Mouse (Mus musculus): ENCODE measurements around the gene Clec12a. TPM values are rescaled to one million over a fixed set of nuclear protein-coding genes. Genes with fewer than 3 reads are reported as not detected.

The Clec12a gene
- polyA plus RNA-seq (2014; fragmentation: Illumina TruSeq; extraction: RNeasy Lipid Tissue Mini Kit (QIAGEN cat#74804)) = 24.3 TPM

GRCm38 (mm10) chr6:129342391-129342790, at the start of gene Clec12a:
Gene Clec12a, plus strand, starts transcription at chr6:129342691.

GRCm38 (mm10) chr6:129331610-129332009, 10.9 kb upstream of the Clec12a start, which contains the start of gene 4922502D21Rik:
Gene 4922502D21Rik, minus strand, starts transcription at chr6:129331796.

GRCm38 (mm10) chr6:129385774-129386173, 43.3 kb downstream of the Clec12a start, which contains the start of gene Clec12b:
Gene Clec12b, minus strand, starts transcription at chr6:129385874.

GRCm38 (mm10) chr6:129396997-129397396, 54.5 kb downstream of the Clec12a start, which contains the start of gene Clec1b:
Gene Clec1b, plus strand, starts transcription at chr6:129397297.

GRCm38 (mm10) chr6:129408562-129408961, 66.1 kb downstream of the Clec12a start, which contains the start of gene Clec9a:
Gene Clec9a, plus strand, starts transcription at chr6:129408862.

Other genes with a start within 250 kb of the Clec12a start
- 0.86 TPM for gene Clec2e, start 241.8 kb upstream of the Clec12a start, polyA plus RNA-seq (2014; fragmentation: Illumina TruSeq; extraction: RNeasy Lipid Tissue Mini Kit (QIAGEN cat#74804))
- 56.6 TPM for gene Clec2d, start 162.1 kb upstream of the Clec12a start, polyA plus RNA-seq (2014; fragmentation: Illumina TruSeq; extraction: RNeasy Lipid Tissue Mini Kit (QIAGEN cat#74804))
- gene Cd69, start 67.3 kb upstream of the Clec12a start, polyA plus RNA-seq (2014; fragmentation: Illumina TruSeq; extraction: RNeasy Lipid Tissue Mini Kit (QIAGEN cat#74804)) = 1.3 TPM
- gene 4922502D21Rik, start 10.9 kb upstream of the Clec12a start, polyA plus RNA-seq (2014; fragmentation: Illumina TruSeq; extraction: RNeasy Lipid Tissue Mini Kit (QIAGEN cat#74804)) = not detected
- not detected for gene Clec12b, start 43.2 kb downstream of the Clec12a start, polyA plus RNA-seq (2014; fragmentation: Illumina TruSeq; extraction: RNeasy Lipid Tissue Mini Kit (QIAGEN cat#74804))
- gene Clec1b, start 54.6 kb downstream of the Clec12a start, polyA plus RNA-seq (2014; fragmentation: Illumina TruSeq; extraction: RNeasy Lipid Tissue Mini Kit (QIAGEN cat#74804)) = 4.0 TPM
- gene Clec9a, start 66.2 kb downstream of the Clec12a start, polyA plus RNA-seq (2014; fragmentation: Illumina TruSeq; extraction: RNeasy Lipid Tissue Mini Kit (QIAGEN cat#74804)) = 2.3 TPM
- 52.7 TPM for gene Clec1a, start 109.3 kb downstream of the Clec12a start, polyA plus RNA-seq (2014; fragmentation: Illumina TruSeq; extraction: RNeasy Lipid Tissue Mini Kit (QIAGEN cat#74804))
- 0.48 TPM for gene Olr1, start 164.5 kb downstream of the Clec12a start, polyA plus RNA-seq (2014; fragmentation: Illumina TruSeq; extraction: RNeasy Lipid Tissue Mini Kit (QIAGEN cat#74804))
- not detected for gene Tmem52b, start 169.9 kb downstream of the Clec12a start, polyA plus RNA-seq (2014; fragmentation: Illumina TruSeq; extraction: RNeasy Lipid Tissue Mini Kit (QIAGEN cat#74804))
- gene Gabarapl1, start 190.5 kb downstream of the Clec12a start, polyA plus RNA-seq (2014; fragmentation: Illumina TruSeq; extraction: RNeasy Lipid Tissue Mini Kit (QIAGEN cat#74804)) = 40.3 TPM
- 1.0 TPM for gene Klre1, start 235.2 kb downstream of the Clec12a start, polyA plus RNA-seq (2014; fragmentation: Illumina TruSeq; extraction: RNeasy Lipid Tissue Mini Kit (QIAGEN cat#74804))
- 5.4 TPM for gene Klrd1, start 249.1 kb downstream of the Clec12a start, polyA plus RNA-seq (2014; fragmentation: Illumina TruSeq; extraction: RNeasy Lipid Tissue Mini Kit (QIAGEN cat#74804))

Measured in ovary, adult 10 weeks (tissue).